Mouse (Mus musculus) heart, embryonic 14.5 days (tissue): Measurements from ENCODE around the gene 4931428F04Rik. TPM values are rescaled to one million over a fixed set of nuclear protein-coding genes. Genes with fewer than 3 reads are reported as not detected.
A peak's percentile ranks its signal among the peaks of the same experiment; 100 is the strongest.

Source experiments
- ATAC-seq: fragments of 200-750 bp; cut with Nextera tagmentation; 2 replicates; pipeline ENCODE4 v1.8.0; 2017; ENCODE audit warnings: low read depth, moderate TSS enrichment; ENCODE audit not compliant: insufficient number of reproducible peaks, insufficient read depth, low FRiP score
- H3K27ac ChIP-seq, 2 experiments: fragments of 200-500 bp in 1 of 2; fragments of 300-500 bp in 1 of 2; sonication (generic) in 1 of 2; replicated peaks in 1 of 2; 2 replicates each; pipeline ENCODE4 v1.5.1; 2012 to 2014; ENCODE audit warnings: low read depth in 2 of 2, low read length in 2 of 2, control low read depth in 1 of 2, mild to moderate bottlenecking in 1 of 2, mixed read lengths in 1 of 2; ENCODE audit not compliant: control insufficient read depth in 1 of 2, insufficient read depth in 1 of 2
- H3K27me3 ChIP-seq: fragments of 300-500 bp; sonication (generic); 2 replicates; pipeline ENCODE4 v1.6.1; 2014; ENCODE audit warnings: mild to moderate bottlenecking, low read length, control low read depth; ENCODE audit not compliant: control insufficient read depth, insufficient read depth
- H3K36me3 ChIP-seq: fragments of 300-500 bp; sonication (generic); 2 replicates; pipeline ENCODE4 v1.6.1; 2014; ENCODE audit warnings: mild to moderate bottlenecking, control low read depth, low read length, mixed read lengths; ENCODE audit not compliant: control insufficient read depth, insufficient read depth
- H3K4me1 ChIP-seq, 2 experiments: fragments of 200-500 bp in 1 of 2; fragments of 300-500 bp in 1 of 2; sonication (generic) in 1 of 2; 2 replicates each; pipeline ENCODE4 v1.6.1; 2012 to 2014; ENCODE audit warnings: low read length in 2 of 2, control low read depth in 1 of 2, mixed read lengths in 1 of 2; ENCODE audit not compliant: control insufficient read depth in 2 of 2, insufficient read depth in 2 of 2
- H3K4me2 ChIP-seq: fragments of 300-500 bp; sonication (generic); 2 replicates; pipeline ENCODE4 v1.6.1; 2014; ENCODE audit warnings: mild to moderate bottlenecking, low read length
- H3K4me3 ChIP-seq, 2 experiments: fragments of 200-500 bp in 1 of 2; fragments of 300-500 bp in 1 of 2; sonication (generic) in 1 of 2; 2 replicates each; pipeline ENCODE4 v1.5.1; 2012 to 2014; ENCODE audit warnings: low read length in 2 of 2, mild to moderate bottlenecking in 2 of 2, control low read depth in 1 of 2, low read depth in 1 of 2, moderate library complexity in 1 of 2; ENCODE audit not compliant: control insufficient read depth in 1 of 2, insufficient read depth in 1 of 2
- H3K9ac ChIP-seq: fragments of 300-500 bp; sonication (generic); 2 replicates; pipeline ENCODE4 v1.6.1; 2014; ENCODE audit warnings: mild to moderate bottlenecking, low read length
- H3K9me3 ChIP-seq: fragments of 300-500 bp; sonication (generic); 2 replicates; pipeline ENCODE4 v1.6.1; 2016; ENCODE audit warnings: low read length, control low read depth; ENCODE audit not compliant: control insufficient read depth
- whole genome bisulfite sequencing: fragments of 180-500 bp; shearing (Covaris S2); extraction: QIAGEN DNeasy Blood & Tissue Kit; methylation state at CpG from one replicate; pipeline ENCODE4 v1.1.7; 2014; 5-methylcytosine and 5-hydroxymethylcytosine counted together
- polyA plus RNA-seq: library from polyadenylated mRNA; unstranded; fragments of >200 nt; fragmentation: Nextera tagmentation; extraction: Ambion mirVana; gene quantifications from 2 replicates; pipeline ENCODE4 v1.2.1, GENCODE M21; 2014

4931428F04Rik gene
- polyA plus RNA-seq: 4.0 and 7.2 TPM in 2 replicates

GRCm38 (mm10) chr8:105289805-105290460 lies at the start of gene 4931428F04Rik:
Gene 4931428F04Rik (minus strand): TSS chr8:105289864.
- H3K9me3 ChIP-seq: no peaks in the 10 kb centered on the region
- H3K4me3 ChIP-seq: peak within 1 kb of the TSS; percentile 53 to 61
- H3K4me2 ChIP-seq: peak within 1 kb of the TSS; percentile 84
- WGBS: 4% methylated on average over 43 of the region's 43 CpGs
- H3K36me3 ChIP-seq: 0 out of 2 replicates have a peak, but pooled peaks cover under 1% of the 10 kb centered on the region
- peak within 1 kb of the TSS; percentile 66 for H3K9ac ChIP-seq
- H3K27me3 ChIP-seq: peaks cover 8% of the 10 kb centered on the region
- peaks cover 6 to 8% of the 10 kb centered on the region in 2 experiments for H3K4me1 ChIP-seq
- ATAC-seq: peak; percentile 5
- H3K27ac ChIP-seq: peak within 1 kb of the TSS; percentile 45 to 67; a peak in 2 of 4 replicates

- Histone ChIP-seq H3K27me3 (no peaks in the 10 kb centered on the region), H3K36me3 (peaks cover 54% of the 10 kb centered on the region), H3K9me3 (no peaks in the 10 kb centered on the region), H3K4me1 (peaks cover 24 to 40% of the 10 kb centered on the region in 2 experiments), H3K9ac (peak overlapping the region; percentile 48; the same call in 1 of the 2 replicates), H3K27ac (peak overlapping the region; percentile 47 to 65), H3K4me2 (no peak overlapping the region), H3K4me3 (no peak overlapping the region)
- ATAC-seq: no peak
- WGBS: 15% methylated on average over 4 of the region's 4 CpGs
Measured at GRCm38 (mm10) chr8:105338992-105339391, 49.3 kb upstream of the 4931428F04Rik start.

- peaks cover 71% of the 10 kb centered on the region for H3K36me3 ChIP-seq
- no peaks in the 10 kb centered on the region for H3K9me3 ChIP-seq
- WGBS: 68% methylated on average over 32 of the region's 32 CpGs
- no peak overlapping the region for H3K27ac ChIP-seq
- H3K27me3 ChIP-seq: no peaks in the 10 kb centered on the region
- ATAC-seq: no peak
- H3K9ac ChIP-seq: no peak overlapping the region
- H3K4me2 ChIP-seq: no peak overlapping the region
- H3K4me3 ChIP-seq: no peak overlapping the region
- peaks cover 22 to 33% of the 10 kb centered on the region in 2 experiments for H3K4me1 ChIP-seq
Measured at GRCm38 (mm10) chr8:105336373-105337130, 46.9 kb upstream of the 4931428F04Rik start.

GRCm38 (mm10) chr8:105332523-105332922 lies 42.9 kb upstream of the 4931428F04Rik start:
- Histone ChIP-seq H3K4me1 (peaks cover under 1% of the 10 kb centered on the region in 2 experiments; a peak in 3 of 4 replicates), H3K4me3 (no peak overlapping the region), H3K9ac (no peak overlapping the region), H3K27me3 (no peaks in the 10 kb centered on the region), H3K4me2 (no peak overlapping the region), H3K36me3 (peaks cover 96% of the 10 kb centered on the region), H3K9me3 (no peaks in the 10 kb centered on the region), H3K27ac (no peak overlapping the region)
- ATAC-seq: no peak
- 43% methylated on average over 2 of the region's 2 CpGs for WGBS

GRCm38 (mm10) chr8:105331931-105332330 lies 42.3 kb upstream of the 4931428F04Rik start:
- no peak overlapping the region for H3K9ac ChIP-seq
- H3K27ac ChIP-seq: no peak overlapping the region
- no peak overlapping the region for H3K4me2 ChIP-seq
- H3K4me3 ChIP-seq: no peak overlapping the region
- WGBS: 93% methylated on average over 9 of the region's 9 CpGs
- ATAC-seq: no peak
- H3K9me3 ChIP-seq: no peaks in the 10 kb centered on the region
- H3K36me3 ChIP-seq: peaks cover 90% of the 10 kb centered on the region
- no peaks in the 10 kb centered on the region for H3K27me3 ChIP-seq
- peaks cover 3 to 7% of the 10 kb centered on the region in 2 experiments; a peak in 3 of 4 replicates for H3K4me1 ChIP-seq

GRCm38 (mm10) chr8:105331469-105331868 lies 41.8 kb upstream of the 4931428F04Rik start:
- H3K27ac ChIP-seq: no peak overlapping the region
- H3K9ac ChIP-seq: no peak overlapping the region
- WGBS: 93% methylated on average over 22 of the region's 22 CpGs
- H3K9me3 ChIP-seq: no peaks in the 10 kb centered on the region
- no peak for ATAC-seq
- H3K4me1 ChIP-seq: peaks cover 3 to 9% of the 10 kb centered on the region in 2 experiments; a peak in 3 of 4 replicates
- no peak overlapping the region for H3K4me2 ChIP-seq
- H3K36me3 ChIP-seq: peaks cover 86% of the 10 kb centered on the region
- H3K4me3 ChIP-seq: no peak overlapping the region
- no peaks in the 10 kb centered on the region for H3K27me3 ChIP-seq

- peaks cover 74% of the 10 kb centered on the region for H3K36me3 ChIP-seq
- H3K4me3 ChIP-seq: no peak overlapping the region
- ATAC-seq: no peak
- H3K27ac ChIP-seq: no peak overlapping the region
- peaks cover 6 to 13% of the 10 kb centered on the region in 2 experiments for H3K4me1 ChIP-seq
- no peaks in the 10 kb centered on the region for H3K9me3 ChIP-seq
- 94% methylated on average over 12 of the region's 12 CpGs for WGBS
- no peak overlapping the region for H3K4me2 ChIP-seq
- H3K27me3 ChIP-seq: no peaks in the 10 kb centered on the region
- H3K9ac ChIP-seq: no peak overlapping the region
Measured at GRCm38 (mm10) chr8:105330325-105330724, 40.7 kb upstream of the 4931428F04Rik start.
